Mouse (Mus musculus): ENCODE measurements around the gene Actn3.

Gene Actn3

GRCm38 (mm10) chr19:4877785-4878184 lies at the start of gene Actn3:
TSS of gene Actn3 (minus strand) at chr19:4877909.
- 9% methylated on average over 17 of the region's 17 CpGs for WGBS

- WGBS: 95% methylated on average over 11 of the region's 11 CpGs
Observed at GRCm38 (mm10) chr19:4925121-4925860, 47.6 kb upstream of the Actn3 start.

- WGBS: 85% methylated on average over 6 of the region's 6 CpGs
Observed at GRCm38 (mm10) chr19:4919652-4920051, 41.9 kb upstream of the Actn3 start.

- 82% methylated on average over 10 of the region's 10 CpGs for WGBS
Observed at GRCm38 (mm10) chr19:4916827-4917226, 39.1 kb upstream of the Actn3 start.

- 95% methylated on average over 15 of the region's 15 CpGs for WGBS
Observed at GRCm38 (mm10) chr19:4915924-4916603, 38.4 kb upstream of the Actn3 start.

GRCm38 (mm10) chr19:4909376-4909775 lies 31.7 kb upstream of the Actn3 start:
- 92% methylated on average over 7 of the region's 7 CpGs for WGBS

GRCm38 (mm10) chr19:4908107-4908506 lies 30.4 kb upstream of the Actn3 start:
- WGBS: 80% methylated on average over 4 of the region's 4 CpGs

- 4% methylated on average over 31 of the region's 31 CpGs for WGBS
Observed at GRCm38 (mm10) chr19:4905979-4906794, 28.5 kb upstream of the Actn3 start, which contains the start of gene Bbs1. TSS of gene Bbs1 (minus strand) at chr19:4906628.

GRCm38 (mm10) chr19:4899888-4900287 lies 22.2 kb upstream of the Actn3 start:
- WGBS: 76% methylated on average over 3 of the region's 3 CpGs

GRCm38 (mm10) chr19:4898972-4899371 lies 21.3 kb upstream of the Actn3 start:
- 87% methylated on average over 9 of the region's 9 CpGs for WGBS

- WGBS: 70% methylated on average over 21 of the region's 21 CpGs
Observed at GRCm38 (mm10) chr19:4896780-4897520, 19.2 kb upstream of the Actn3 start.

GRCm38 (mm10) chr19:4891798-4892197 lies 14.1 kb upstream of the Actn3 start:
- WGBS: 84% methylated on average over 3 of the region's 3 CpGs

GRCm38 (mm10) chr19:4889791-4890190 lies 12.1 kb upstream of the Actn3 start:
- WGBS: 88% methylated on average over 10 of the region's 10 CpGs

GRCm38 (mm10) chr19:4883961-4884360 lies 6.3 kb upstream of the Actn3 start:
- 84% methylated on average over 4 of the region's 4 CpGs for WGBS

- WGBS: 62% methylated on average over 10 of the region's 10 CpGs
Observed at GRCm38 (mm10) chr19:4879324-4879703, 1.6 kb upstream of the Actn3 start.

GRCm38 (mm10) chr19:4878405-4879323 lies 955 bp upstream of the Actn3 start, which contains the start of gene Zdhhc24:
TSS of gene Zdhhc24 (plus strand) at chr19:4878668.
- 1% methylated on average over 52 of the region's 52 CpGs for WGBS

- 70% methylated on average over 3 of the region's 3 CpGs for WGBS
Observed at GRCm38 (mm10) chr19:4876755-4877154, 954 bp downstream of the Actn3 start.

GRCm38 (mm10) chr19:4876241-4876640 lies 1.5 kb downstream of the Actn3 start:
- 71% methylated on average over 4 of the region's 4 CpGs for WGBS

- WGBS: 74% methylated on average over 1 of the region's 1 CpGs
Observed at GRCm38 (mm10) chr19:4874613-4875012, 3.1 kb downstream of the Actn3 start.

GRCm38 (mm10) chr19:4865147-4865546 lies 12.6 kb downstream of the Actn3 start:
- 21% methylated on average over 17 of the region's 17 CpGs for WGBS
